Mouse (Mus musculus): Measurements from ENCODE around the gene Ifih1.

- TF ChIP-seq CTCF (IDR thresholded peaks at IDR 0.05; ENCODE audit: borderline replicate concordance, insufficient read depth, low read depth, low read length) (no peak), POLR2A (IDR thresholded peaks at IDR 0.05; ENCODE audit: borderline replicate concordance, insufficient read depth, low read length) (no peak)
These were observed 98.0 kb downstream of the Ifih1 start for GRCm38 (mm10) chr2:62548104-62548503.

Measured in cerebellum, adult 2 months (tissue).